In the genomic region with DNA sequence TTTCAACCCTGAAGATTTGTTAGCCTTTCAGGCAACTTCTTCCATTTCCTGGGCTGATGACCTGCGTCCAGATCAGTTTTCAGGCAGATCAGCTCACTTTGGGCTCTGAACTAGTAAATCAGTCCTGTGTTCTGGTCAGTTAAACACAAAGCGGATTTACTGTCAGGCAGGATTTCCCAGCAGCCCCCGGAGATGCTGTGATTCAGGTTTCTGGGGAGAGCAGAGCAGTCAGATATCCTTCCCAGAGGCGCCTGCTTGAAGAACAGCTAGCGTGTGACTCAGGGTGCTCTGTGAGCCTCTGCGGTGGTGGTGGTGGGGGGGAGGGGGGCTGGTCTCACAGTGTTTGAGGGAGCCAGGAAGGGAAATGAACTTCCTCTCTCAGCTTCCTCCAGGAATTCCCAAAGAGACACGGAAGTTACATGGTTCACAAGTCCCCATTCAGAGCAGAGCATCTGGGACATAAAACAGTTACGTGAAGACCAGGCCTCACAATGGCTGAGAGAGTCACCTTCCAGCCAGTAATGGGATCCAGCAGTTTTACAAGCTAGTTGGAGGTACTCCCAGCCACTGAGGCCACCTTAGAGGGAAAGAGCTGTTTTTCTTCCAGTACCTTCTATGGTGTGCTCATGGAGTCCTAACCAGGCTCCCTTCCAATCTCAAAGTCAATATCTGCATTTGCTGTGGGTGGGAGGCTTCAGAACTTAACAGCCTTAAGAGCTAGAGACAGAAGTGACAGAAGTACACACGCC, we compare ENCODE assay signal across 15 mouse cellular contexts. TPM values are rescaled to one million over a fixed set of nuclear protein-coding genes. Genes with fewer than 3 reads are reported as not detected.
A peak's percentile ranks its signal among the peaks of the same experiment; 100 is the strongest.
DNase-seq lines count a peak whose midpoint lies in the region; ATAC-seq and TF ChIP-seq lines count a peak whose summit lies in the region.
"Had no signal": no experiment of that assay in that cellular context is flagged by ENCODE, and none has a peak within 500 bp of the region (broad histone marks: within the 10 kb centered on the region; RNA-seq: fewer than 3 reads in every experiment).

No protein-coding gene starts in this region.

- 80% methylated on average over 9 of the region's 9 CpGs for WGBS in forebrain, embryonic 10.5 days
- WGBS in forebrain, postnatal 0 days, result 82% methylated on average over 9 of the region's 9 CpGs
- WGBS in embryonic facial prominence, embryonic 12.5 days, result 47% methylated on average over 9 of the region's 9 CpGs
- WGBS in stomach, embryonic 14.5 days, result 53% methylated on average over 9 of the region's 9 CpGs

- no peak for ATAC-seq in forebrain, postnatal 0 days
- ATAC-seq in embryonic facial prominence, embryonic 12.5 days (ENCODE audit: insufficient number of reproducible peaks, insufficient read depth, low FRiP score, low TSS enrichment), result no peak
- no peak for ATAC-seq in stomach, embryonic 14.5 days (ENCODE audit: insufficient number of reproducible peaks, insufficient read depth, low FRiP score, low read depth)
- ATAC-seq: activated CD4-positive, CD25-positive, alpha-beta regulatory T cell, adult 4 months had no signal

- H3K36me3 ChIP-seq in forebrain, embryonic 10.5 days (replicated peaks), result no peaks in the 10 kb centered on the region
- H3K36me3 ChIP-seq in forebrain, postnatal 0 days (ENCODE audit: insufficient read depth), result peaks cover 20% of the 10 kb centered on the region
- no peaks in the 10 kb centered on the region for H3K36me3 ChIP-seq in embryonic facial prominence, embryonic 12.5 days
- no peaks in the 10 kb centered on the region for H3K36me3 ChIP-seq in stomach, embryonic 14.5 days (ENCODE audit: control insufficient read depth, insufficient read depth, low read length)

- H3K27ac ChIP-seq in forebrain, embryonic 10.5 days, result peak overlapping the region; percentile 40; the same call in 1 of the 2 replicates
- no peak overlapping the region for H3K27ac ChIP-seq in forebrain, postnatal 0 days (ENCODE audit: low read depth, low read length)
- peak overlapping the region; percentile 51; the same call in 1 of the 2 replicates for H3K27ac ChIP-seq in embryonic facial prominence, embryonic 12.5 days
- peak overlapping the region; percentile 21; the same call in 1 of the 2 replicates for H3K27ac ChIP-seq in stomach, embryonic 14.5 days (ENCODE audit: low read length)

- no peak overlapping the region for H3K9ac ChIP-seq in forebrain, postnatal 0 days
- no peak overlapping the region for H3K9ac ChIP-seq in embryonic facial prominence, embryonic 12.5 days
- H3K9ac ChIP-seq in stomach, embryonic 14.5 days (replicated peaks; ENCODE audit: low read depth, low read length), result no peak overlapping the region

- no peaks in the 10 kb centered on the region for H3K27me3 ChIP-seq in forebrain, embryonic 10.5 days (ENCODE audit: poor library complexity, severe bottlenecking)
- H3K27me3 ChIP-seq in forebrain, postnatal 0 days (ENCODE audit: insufficient read depth, low read length), result no peaks in the 10 kb centered on the region
- no peaks in the 10 kb centered on the region for H3K27me3 ChIP-seq in embryonic facial prominence, embryonic 12.5 days
- no peaks in the 10 kb centered on the region for H3K27me3 ChIP-seq in stomach, embryonic 14.5 days (ENCODE audit: control insufficient read depth, insufficient read depth, low read length)

- DNase-seq in forebrain, embryonic 10.5 days (ENCODE audit: extremely low spot score, low spot score), result no peak
- no peak for DNase-seq in forebrain, postnatal 0 days
- DNase-seq in kidney, postnatal 14 days, result peak; percentile 16
- no peak for DNase-seq in kidney, adult 18-20 months
- DNase-seq in right cerebral cortex, postnatal 36 days (ENCODE audit: low spot score in 2 of 2), result no peak
- DNase-seq in left cerebral cortex, adult 9 months (ENCODE audit: low spot score in 2 of 2), result no peak
- DNase-seq: cerebellum, postnatal 14 days; layer of hippocampus, adult 9-11 months; liver; right cerebral cortex, postnatal 4 days had no signal

- no peak overlapping the region for H3K4me3 ChIP-seq in forebrain, embryonic 10.5 days
- no peak overlapping the region for H3K4me3 ChIP-seq in forebrain, postnatal 0 days (ENCODE audit: low read depth, low read length)
- H3K4me3 ChIP-seq in embryonic facial prominence, embryonic 12.5 days, result no peak overlapping the region
- no peak overlapping the region for H3K4me3 ChIP-seq in stomach, embryonic 14.5 days (ENCODE audit: low read depth, low read length)

- H3K4me1 ChIP-seq in forebrain, embryonic 10.5 days, result peaks cover 33% of the 10 kb centered on the region
- H3K4me1 ChIP-seq in forebrain, postnatal 0 days (ENCODE audit: insufficient read depth), result no peaks in the 10 kb centered on the region
- H3K4me1 ChIP-seq in embryonic facial prominence, embryonic 12.5 days, result peaks cover 15% of the 10 kb centered on the region
- H3K4me1 ChIP-seq in stomach, embryonic 14.5 days (ENCODE audit: control insufficient read depth, insufficient read depth, low read length), result no peaks in the 10 kb centered on the region

- TF ChIP-seq CTCF in forebrain, postnatal 0 days (IDR thresholded peaks at IDR 0.05; ENCODE audit: low read depth), result no peak

- H3K9me3 ChIP-seq in forebrain, embryonic 10.5 days, result no peaks in the 10 kb centered on the region
- H3K9me3 ChIP-seq in forebrain, postnatal 0 days (ENCODE audit: low read length), result no peaks in the 10 kb centered on the region
- no peaks in the 10 kb centered on the region for H3K9me3 ChIP-seq in embryonic facial prominence, embryonic 12.5 days
- H3K9me3 ChIP-seq in stomach, embryonic 14.5 days (ENCODE audit: control insufficient read depth, low read depth, low read length), result no peaks in the 10 kb centered on the region

- H3K4me2 ChIP-seq in forebrain, postnatal 0 days (ENCODE audit: low read depth), result no peak overlapping the region
- no peak overlapping the region for H3K4me2 ChIP-seq in embryonic facial prominence, embryonic 12.5 days (replicated peaks)
- no peak overlapping the region for H3K4me2 ChIP-seq in stomach, embryonic 14.5 days (replicated peaks; ENCODE audit: low read depth, low read length)
- H3K4me2 ChIP-seq: heart, embryonic 11.5 days had no signal

RNA-seq across cellular contexts. Expression of a gene that starts 25.4 kb away (rescaled TPM):
- 0.15 TPM in 1 of 2 replicates, not detected in the other for polyA plus RNA-seq in forebrain, embryonic 10.5 days (2016; fragmentation: Nextera tagmentation; extraction: Ambion mirVana)
- 10.0 and 12.3 TPM in 2 replicates for total RNA-seq in forebrain, postnatal 0 days (2014; rRNA removed)
- 1.8 and 2.1 TPM in 2 replicates for polyA plus RNA-seq in forebrain, postnatal 0 days (2015; fragmentation: Nextera tagmentation; extraction: Ambion mirVana)
- polyA plus RNA-seq in embryonic facial prominence, embryonic 12.5 days (2016; fragmentation: Nextera tagmentation; extraction: Ambion mirVana), result 0.29 and 0.31 TPM in 2 replicates
- polyA plus RNA-seq in stomach, embryonic 14.5 days (2014; fragmentation: Nextera tagmentation; extraction: Ambion mirVana), result 0.29 and 0.55 TPM in 2 replicates
- total RNA-seq: megakaryocyte progenitor cell, adult 5-6 weeks had no signal

RNA-seq across cellular contexts. Expression of a gene that starts 37.6 kb away (rescaled TPM):
- polyA plus RNA-seq in forebrain, embryonic 10.5 days (2016; fragmentation: Nextera tagmentation; extraction: Ambion mirVana), result not detected in 2 replicates
- total RNA-seq in forebrain, postnatal 0 days (2014; rRNA removed), result 2.3 and 3.2 TPM in 2 replicates
- 0.49 and 0.85 TPM in 2 replicates for polyA plus RNA-seq in forebrain, postnatal 0 days (2015; fragmentation: Nextera tagmentation; extraction: Ambion mirVana)
- 0.10 and 0.18 TPM in 2 replicates for polyA plus RNA-seq in embryonic facial prominence, embryonic 12.5 days (2016; fragmentation: Nextera tagmentation; extraction: Ambion mirVana)
- 1.0 and 1.7 TPM in 2 replicates for polyA plus RNA-seq in stomach, embryonic 14.5 days (2014; fragmentation: Nextera tagmentation; extraction: Ambion mirVana)
- total RNA-seq: megakaryocyte progenitor cell, adult 5-6 weeks had no signal
- polyA plus RNA-seq: activated CD4-positive, CD25-positive, alpha-beta regulatory T cell, adult 4 months had no signal
